Mouse (Mus musculus) CH12.LX (cell line): ENCODE measurements around the gene Gm11032. TPM values are rescaled to one million over a fixed set of nuclear protein-coding genes. Genes with fewer than 3 reads are reported as not detected.

Source experiments
- DNase-seq: peaks from one replicate; pipeline ENCODE4 v3.0.0-alpha.2; 2013; ENCODE audit errors: extremely low read depth
- H3K27ac ChIP-seq: 2 replicates; pipeline ENCODE4 v1.5.1; 2012; ENCODE audit warnings: low read depth, mild to moderate bottlenecking, control low read depth, moderate library complexity; ENCODE audit not compliant: insufficient read depth
- H3K27me3 ChIP-seq: replicated peaks from 2 replicates; pipeline ENCODE3; 2012; ENCODE audit warnings: inconsistent platforms
- H3K36me3 ChIP-seq, 2 experiments: replicated peaks in 1 of 2; 2 replicates each; pipeline versions ENCODE3 to v1.6.1; 2012; ENCODE audit warnings: inconsistent platforms in 1 of 2, low read length in 1 of 2, mild to moderate bottlenecking in 1 of 2, mixed read lengths in 1 of 2, moderate library complexity in 1 of 2; ENCODE audit not compliant: control insufficient read depth in 1 of 2, insufficient read depth in 1 of 2
- H3K4me1 ChIP-seq, 2 experiments: 2 replicates each; pipeline ENCODE4 v1.6.1; 2012; ENCODE audit warnings: inconsistent platforms in 1 of 2, moderate library complexity in 1 of 2; ENCODE audit not compliant: insufficient read depth in 2 of 2, control insufficient read depth in 1 of 2
- H3K4me2 ChIP-seq: 2 replicates; pipeline ENCODE4 v1.6.1; 2012; ENCODE audit warnings: low read depth, mild to moderate bottlenecking, control low read depth; ENCODE audit not compliant: poor library complexity, insufficient read depth, severe bottlenecking
- H3K4me3 ChIP-seq, 3 experiments: fragments of 150-350 bp in 1 of 3; sonication (generic) in 1 of 3; replicated peaks in 1 of 3; 2 replicates each; pipeline versions ENCODE3 to v1.5.1; 2011 to 2012; ENCODE audit warnings: low read depth in 2 of 3, low read length in 2 of 3, mild to moderate bottlenecking in 2 of 3, moderate library complexity in 2 of 3, control low read depth in 1 of 3, improper control_type of control experiment in 1 of 3, inconsistent platforms in 1 of 3, mixed read lengths in 1 of 3; ENCODE audit not compliant: poor library complexity in 1 of 3
- H3K79me2 ChIP-seq: replicated peaks from 2 replicates; pipeline ENCODE4 v1.6.1; 2012; ENCODE audit warnings: mild to moderate bottlenecking, moderate library complexity; ENCODE audit not compliant: control insufficient read depth, poor library complexity, insufficient read depth, severe bottlenecking; ENCODE audit errors: extremely low read depth
- H3K9ac ChIP-seq: 2 replicates; pipeline ENCODE4 v1.6.1; 2012; ENCODE audit warnings: low read depth, mild to moderate bottlenecking, control low read depth, moderate library complexity; ENCODE audit not compliant: insufficient read depth
- H3K9me3 ChIP-seq: replicated peaks from 2 replicates; pipeline ENCODE3; 2012; ENCODE audit warnings: low read length, inconsistent platforms, mixed read lengths
- EP300 ChIP-seq: IDR thresholded peaks from 2 replicates; pipeline ENCODE4 v1.6.1; 2011; ENCODE audit warnings: low read length, improper control_type of control experiment
- JUN ChIP-seq: IDR thresholded peaks from 2 replicates; pipeline ENCODE4 v1.6.1; 2011; ENCODE audit warnings: low read depth, mild to moderate bottlenecking, low read length, improper control_type of control experiment, moderate library complexity; ENCODE audit not compliant: insufficient read depth
- KAT2A ChIP-seq: IDR thresholded peaks from 2 replicates; pipeline ENCODE4 v1.6.1; 2012; ENCODE audit warnings: low read length, improper control_type of control experiment, inconsistent platforms; ENCODE audit not compliant: insufficient replicate concordance
- MAFK ChIP-seq: IDR thresholded peaks from 2 replicates; pipeline ENCODE4 v1.6.1; 2011; ENCODE audit warnings: low read length, improper control_type of control experiment; ENCODE audit not compliant: insufficient replicate concordance
- MAX ChIP-seq: IDR thresholded peaks from 2 replicates; pipeline ENCODE4 v1.6.1; 2011; ENCODE audit warnings: low read length, improper control_type of control experiment
- MEF2A ChIP-seq: IDR thresholded peaks from 2 replicates; pipeline ENCODE4 v1.6.1; 2014; ENCODE audit warnings: low read depth, mild to moderate bottlenecking, inconsistent platforms, low read length, improper control_type of control experiment, borderline replicate concordance
- MYC ChIP-seq: IDR thresholded peaks from 2 replicates; pipeline ENCODE4 v1.6.1; 2011; ENCODE audit warnings: low read depth, mild to moderate bottlenecking, improper control_type of control experiment, low read length
- NELFE ChIP-seq: IDR thresholded peaks from 2 replicates; pipeline ENCODE4 v1.6.1; 2011; ENCODE audit warnings: low read depth, low read length, improper control_type of control experiment
- NRF1 ChIP-seq: IDR thresholded peaks from 2 replicates; pipeline ENCODE4 v1.6.1; 2014; ENCODE audit warnings: low read depth, mild to moderate bottlenecking, inconsistent platforms, low read length, improper control_type of control experiment, moderate library complexity
- POLR2AphosphoS2 ChIP-seq: IDR thresholded peaks from 2 replicates; pipeline ENCODE4 v1.6.1; 2011; ENCODE audit warnings: low read depth, low read length, improper control_type of control experiment
- RCOR1 ChIP-seq: conservative IDR thresholded peaks from 2 replicates; pipeline ENCODE4 v1.6.1; 2012; ENCODE audit warnings: low read depth, mild to moderate bottlenecking, inconsistent platforms, low read length, improper control_type of control experiment
- SIN3A ChIP-seq: IDR thresholded peaks from 2 replicates; pipeline ENCODE4 v1.6.1; 2012; ENCODE audit warnings: low read length, improper control_type of control experiment, inconsistent platforms
- SMC3 ChIP-seq: IDR thresholded peaks from 2 replicates; pipeline ENCODE4 v1.6.1; 2011; ENCODE audit warnings: low read depth, low read length, improper control_type of control experiment
- TBP ChIP-seq: conservative IDR thresholded peaks from 2 replicates; pipeline ENCODE4 v1.6.1; 2011; ENCODE audit warnings: low read depth, low read length, improper control_type of control experiment
- TCF12 ChIP-seq: IDR thresholded peaks from 2 replicates; pipeline ENCODE4 v1.6.1; 2014; ENCODE audit warnings: low read depth, mild to moderate bottlenecking, inconsistent platforms, low read length, improper control_type of control experiment
- USF2 ChIP-seq: conservative IDR thresholded peaks from 2 replicates; pipeline ENCODE4 v1.6.1; 2011; ENCODE audit warnings: low read depth, low read length, improper control_type of control experiment
- ZMIZ1 ChIP-seq: IDR thresholded peaks from 2 replicates; pipeline ENCODE4 v1.6.1; 2012; ENCODE audit warnings: low read depth, mild to moderate bottlenecking, inconsistent platforms, low read length, improper control_type of control experiment
- ZNF384 ChIP-seq: IDR thresholded peaks from 2 replicates; pipeline ENCODE4 v1.6.1; 2012; ENCODE audit warnings: low read depth, low read length, improper control_type of control experiment, inconsistent platforms
- dilution Hi-C: fragments of 300-500 bp; cut with MboI; formaldehyde crosslinking; loops from 2 replicates; pipeline ENCODE4 v1.14.3; 2020; ENCODE audit warnings: low sequenced_read_pairs; ENCODE audit not compliant: extremely low pct_unique_long_range_greater_than_20kb, extremely low pct_ligation_motif_present
- in situ Hi-C: fragments of 300-500 bp; cut with MboI; formaldehyde crosslinking; loops from 3 replicates; pipeline ENCODE4 v1.14.3; 2019; ENCODE audit warnings: low sequenced_read_pairs, low pct_ligation_motif_present, low pct_unique_long_range_greater_than_20kb, mixed read lengths
- polyA plus RNA-seq: library from polyadenylated mRNA; unstranded; fragments of >175 nt; gene quantifications from 2 replicates; pipeline ENCODE4 v1.2.1, GENCODE M21; 2012; ENCODE audit warnings: low read depth; ENCODE audit not compliant: insufficient read length
- total RNA-seq, 2 experiments: library from RNA; depleted of rRNA; stranded (reverse); fragments of 300-350 nt in 1 of 2; fragments of >200 nt in 1 of 2; gene quantifications; 2 replicates each; pipeline ENCODE4 v1.2.3; 2012 to 2014

Gm11032 gene
- total and polyA plus RNA-seq, 3 experiments = not detected

- peaks cover 3 to 29% of the 10 kb centered on the region in 2 experiments for H3K4me1 ChIP-seq
- peaks cover 35 to 70% of the 10 kb centered on the region in 2 experiments for H3K36me3 ChIP-seq
- H3K9ac ChIP-seq = no peak overlapping the region
- TF ChIP-seq ZMIZ1 (no peak), TBP (no peak), USF2 (no peak)
- no peak overlapping the region for H3K27ac ChIP-seq
- dilution Hi-C loops (no loop called here), in situ Hi-C loops (no loop called here)
- no peaks in the 10 kb centered on the region for H3K79me2 ChIP-seq
- no peak for DNase-seq
- no peak overlapping the region for H3K4me3 ChIP-seq
- no peaks in the 10 kb centered on the region for H3K27me3 ChIP-seq
- no peak overlapping the region for H3K4me2 ChIP-seq
- H3K9me3 ChIP-seq = no peaks in the 10 kb centered on the region
Measured at GRCm38 (mm10) chr11:4659818-4660217, 40.0 kb downstream of the Gm11032 start.

DNA sequence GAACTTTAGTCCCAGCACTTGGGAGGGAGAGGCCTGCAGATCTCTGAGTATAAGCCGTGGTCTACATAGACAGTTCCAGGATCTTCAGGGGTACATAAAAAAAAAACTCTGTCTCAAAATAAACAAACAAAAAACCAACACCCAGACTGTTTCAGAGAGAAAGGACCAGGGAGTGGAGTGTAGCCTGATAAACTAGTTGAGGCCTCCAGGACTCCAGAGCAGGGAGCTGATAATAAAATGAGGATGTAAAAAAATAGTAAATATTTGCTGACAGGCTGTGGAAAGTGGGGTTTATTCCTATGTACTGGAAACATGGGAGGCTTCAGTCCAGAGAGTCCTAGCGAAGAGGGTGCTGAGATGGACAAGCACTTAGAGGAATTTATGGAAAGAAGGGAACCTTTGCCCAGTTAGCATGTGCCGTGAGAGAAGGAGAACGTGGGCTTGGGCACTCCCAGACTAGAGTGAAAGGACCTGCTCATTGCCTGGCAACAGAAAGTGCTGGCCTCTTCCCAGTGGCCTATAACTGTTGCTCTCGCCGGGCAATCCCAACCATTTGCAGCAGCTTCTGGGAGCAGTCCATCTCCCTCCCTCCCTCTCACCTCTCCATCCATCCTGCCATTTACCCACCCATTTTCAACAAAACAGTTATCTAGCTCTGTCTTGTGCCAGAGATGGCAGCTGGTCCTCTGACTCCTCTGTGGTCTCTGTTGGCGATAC is 40.6 kb downstream of the Gm11032 start:
- in situ Hi-C loops = no loop called here
- Histone ChIP-seq H3K27ac (no peak overlapping the region), H3K27me3 (no peaks in the 10 kb centered on the region), H3K79me2 (no peaks in the 10 kb centered on the region), H3K4me3 (no peak overlapping the region), H3K9me3 (no peaks in the 10 kb centered on the region), H3K9ac (no peak overlapping the region), H3K4me2 (peak overlapping the region; percentile 62), H3K36me3 (peaks cover 35 to 64% of the 10 kb centered on the region in 2 experiments), H3K4me1 (peaks cover 3 to 29% of the 10 kb centered on the region in 2 experiments)
- no peak for DNase-seq
- TF ChIP-seq NELFE = no peak
- TF ChIP-seq POLR2AphosphoS2 = no peak
- TF ChIP-seq TCF12 = no peak
- no peak for TF ChIP-seq ZNF384
- TF ChIP-seq MYC = no peak
- TF ChIP-seq EP300 = no peak
- no peak for TF ChIP-seq JUN
- no peak for TF ChIP-seq SIN3A
- no peak for TF ChIP-seq MAX
- TF ChIP-seq TBP = no peak
- TF ChIP-seq SMC3 = no peak
- no peak for TF ChIP-seq KAT2A
- TF ChIP-seq RCOR1 = no peak
- no peak for TF ChIP-seq MEF2A
- no peak for TF ChIP-seq NRF1
- TF ChIP-seq MAFK = no peak
- TF ChIP-seq USF2 = no peak
- no peak for TF ChIP-seq ZMIZ1
- dilution Hi-C loops = no loop called here
